Mouse (Mus musculus) ovary, adult 18-20 months (tissue): ENCODE results near the gene Xpc.

Experiments used
- DNase-seq: peaks from one replicate; pipeline ENCODE4 v3.0.0; 2022; ENCODE audit warnings: low spot score, mixed read lengths

The Xpc gene

DNA sequence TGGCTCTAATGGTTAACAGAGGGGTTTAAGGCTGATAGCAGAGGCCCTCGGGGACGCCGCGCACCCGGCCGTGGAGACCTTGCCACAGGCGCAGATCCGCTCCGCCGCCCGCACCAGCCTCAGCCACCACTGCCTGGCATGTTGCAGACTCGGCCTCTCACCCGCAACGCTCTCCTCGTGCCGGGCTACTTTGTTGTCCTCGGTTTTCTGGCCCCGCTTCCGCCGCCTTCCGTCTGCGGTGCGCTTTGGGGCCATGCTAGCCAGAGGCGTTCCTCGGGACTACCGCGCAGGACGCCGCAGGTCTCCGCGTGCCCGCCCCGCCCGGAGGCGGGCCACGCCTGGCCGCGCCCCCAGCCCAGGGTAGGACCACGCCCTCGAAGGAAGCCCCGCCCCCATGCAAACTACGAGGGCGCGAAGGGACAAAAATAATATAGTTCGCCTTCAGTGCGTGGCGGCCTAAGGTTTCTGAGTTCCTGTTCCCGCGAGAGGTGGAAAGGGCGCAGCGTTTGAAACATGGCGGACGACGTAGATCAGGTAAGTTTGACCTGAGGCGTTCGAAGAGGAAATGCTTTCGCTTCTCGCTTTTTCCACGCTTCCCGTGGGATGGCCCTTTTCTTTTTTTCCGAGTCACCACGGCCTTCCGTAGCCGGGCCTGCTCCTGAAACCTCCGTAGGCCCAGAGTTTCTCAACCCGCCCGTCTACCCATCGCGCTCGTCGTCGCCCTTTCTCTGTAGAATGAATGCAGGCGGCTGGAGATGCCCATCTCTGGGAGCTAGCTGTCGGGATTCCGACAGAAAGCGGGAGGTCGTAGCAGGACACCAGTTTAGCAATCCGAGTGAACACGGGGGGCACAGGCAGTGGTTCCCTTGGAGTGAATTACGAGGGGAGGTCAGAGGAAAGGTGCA is at the start of gene Xpc, which contains the start of gene Lsm3:
Gene Xpc, minus strand, starts transcription at position 344 of the 905 bp plus-strand sequence.
Gene Lsm3, plus strand, starts transcription at position 384 of the 905 bp plus-strand sequence.
- DNase-seq: peak; percentile 94

DNA sequence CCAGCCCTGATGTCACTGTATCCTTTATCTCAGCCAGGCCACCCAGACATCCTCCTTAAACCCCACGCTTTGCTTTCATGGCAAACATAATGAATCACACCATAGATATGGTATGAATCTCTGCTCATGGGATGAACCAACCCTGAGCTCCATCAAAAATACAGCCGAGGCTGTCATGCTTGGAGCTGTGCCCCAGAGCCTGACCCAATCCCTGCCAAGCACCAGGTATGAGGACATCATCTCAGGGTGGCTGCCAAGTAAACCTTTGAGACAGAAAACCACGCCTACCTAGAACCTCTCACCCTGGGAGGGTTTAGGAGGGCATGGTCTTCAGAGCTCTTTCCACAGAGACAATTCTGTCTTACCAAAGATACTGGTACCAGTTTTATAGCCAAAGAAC is 47.3 kb upstream of the Xpc start:
- peak; percentile 23 for DNase-seq

DNA sequence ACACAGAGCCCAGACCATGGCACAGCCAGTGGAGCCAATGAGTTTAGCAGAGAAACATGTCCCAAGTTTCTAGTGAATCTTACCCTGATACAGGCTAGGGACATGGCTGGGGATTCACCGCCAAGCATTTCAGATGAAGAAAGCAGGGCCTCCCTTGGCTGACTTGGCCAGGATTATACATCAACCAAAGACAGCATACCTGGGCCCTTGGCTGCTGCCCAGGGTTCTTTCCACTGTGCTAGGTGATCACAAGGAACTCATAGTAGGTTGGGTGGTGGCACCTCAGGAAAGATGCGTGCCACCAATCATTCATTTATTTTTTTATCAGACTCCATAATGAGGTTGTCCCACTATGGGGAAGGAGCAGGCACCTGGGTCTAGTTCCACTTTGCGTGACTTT is 44.5 kb upstream of the Xpc start:
- no peak for DNase-seq

DNA sequence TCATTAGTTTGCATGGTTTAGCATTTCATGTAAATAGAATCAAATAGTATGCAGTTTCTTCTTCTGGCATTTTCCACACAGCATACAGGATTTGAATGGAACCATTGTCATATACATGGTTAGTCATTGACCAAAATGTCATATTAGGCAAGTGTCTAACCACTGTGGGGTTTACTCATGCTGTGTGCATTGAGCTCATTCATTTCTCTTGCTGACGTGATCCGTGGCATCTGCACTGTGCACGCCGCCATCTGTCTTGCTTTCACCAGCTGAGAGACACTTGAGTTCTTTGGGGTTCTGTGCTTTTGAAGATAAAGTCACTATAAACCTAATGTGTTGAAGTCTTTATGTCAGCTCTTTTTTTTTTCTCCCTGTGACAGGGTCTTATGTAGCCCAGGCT is 43.7 kb upstream of the Xpc start:
- no peak for DNase-seq

DNA sequence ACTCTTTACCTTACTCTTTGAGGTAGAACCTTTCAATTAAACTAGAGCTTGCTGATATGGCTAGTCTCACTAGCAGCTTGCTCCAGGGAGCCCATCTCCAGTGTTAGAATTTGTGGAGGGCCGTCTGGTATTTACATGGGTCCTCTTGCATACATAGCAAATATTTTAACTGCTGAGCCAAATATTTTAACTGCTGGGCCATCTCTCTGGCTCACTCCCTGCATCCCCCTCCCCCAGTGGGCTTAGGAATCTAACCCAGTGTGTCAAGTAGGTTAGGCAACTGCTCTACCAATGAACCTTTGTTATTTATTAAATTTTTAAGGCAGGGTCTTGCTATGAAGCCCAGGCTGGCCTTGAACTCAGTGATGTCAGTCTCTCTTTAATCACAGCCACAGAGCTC is 42.9 kb upstream of the Xpc start:
- no peak for DNase-seq

DNA sequence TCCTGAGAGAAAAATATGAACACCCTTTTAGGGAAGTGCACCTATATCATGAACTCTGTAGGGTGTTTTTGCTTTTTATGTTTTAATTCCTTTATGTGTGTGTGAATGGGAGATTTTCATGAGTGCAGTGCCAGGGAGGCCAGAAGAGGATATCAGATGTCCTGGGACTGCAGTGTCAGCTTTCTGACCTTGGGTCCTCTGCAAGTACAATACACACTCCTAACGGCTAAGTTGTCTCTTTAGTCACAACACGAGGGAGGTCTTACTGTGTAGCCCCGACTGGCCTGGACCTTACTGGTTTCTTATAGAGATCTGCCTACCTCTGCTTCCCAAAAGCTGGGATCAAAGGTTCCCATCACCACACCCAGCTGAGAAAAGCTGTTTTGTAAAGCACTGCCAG is 37.0 kb upstream of the Xpc start:
- no peak for DNase-seq

DNA sequence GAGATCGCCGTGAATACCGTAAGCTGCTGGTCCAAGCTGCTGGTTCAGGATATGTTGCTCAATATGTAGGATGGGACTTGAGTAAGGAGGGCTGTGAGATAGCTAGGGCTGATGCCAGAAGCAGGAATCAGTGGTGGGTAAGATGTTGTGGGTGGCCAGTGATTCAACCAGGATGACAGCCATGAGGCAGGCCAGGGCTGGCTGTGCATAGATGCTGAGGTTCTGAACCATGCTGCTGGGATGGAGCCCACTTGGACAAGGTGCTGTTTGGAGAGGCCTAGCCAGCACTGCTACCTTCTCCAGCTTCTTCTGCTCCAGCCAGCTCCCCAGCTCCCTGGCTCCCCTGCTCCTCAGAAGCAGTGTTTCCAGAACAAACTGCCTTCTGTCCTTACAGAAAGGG is 36.0 kb upstream of the Xpc start:
- no peak for DNase-seq

DNA sequence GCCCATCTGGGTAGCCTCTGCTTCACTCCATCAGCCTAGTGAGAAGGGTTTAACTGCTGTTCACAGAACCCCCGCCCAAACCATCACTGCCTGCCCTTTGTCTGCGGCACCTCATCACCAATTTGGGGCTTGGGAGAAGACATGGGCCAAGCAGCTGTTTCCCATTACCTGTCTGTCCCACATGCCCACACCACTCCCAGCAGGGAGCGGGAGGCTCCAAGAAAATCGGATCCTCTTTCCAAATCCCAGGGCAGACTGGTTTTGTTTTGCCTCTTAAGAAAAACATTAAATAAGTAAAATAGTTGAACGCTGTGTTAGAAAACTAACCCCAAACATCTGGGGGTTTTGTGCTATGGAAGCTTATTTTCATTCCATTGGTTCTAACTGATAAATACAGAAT is 33.9 kb upstream of the Xpc start:
- DNase-seq: no peak

DNA sequence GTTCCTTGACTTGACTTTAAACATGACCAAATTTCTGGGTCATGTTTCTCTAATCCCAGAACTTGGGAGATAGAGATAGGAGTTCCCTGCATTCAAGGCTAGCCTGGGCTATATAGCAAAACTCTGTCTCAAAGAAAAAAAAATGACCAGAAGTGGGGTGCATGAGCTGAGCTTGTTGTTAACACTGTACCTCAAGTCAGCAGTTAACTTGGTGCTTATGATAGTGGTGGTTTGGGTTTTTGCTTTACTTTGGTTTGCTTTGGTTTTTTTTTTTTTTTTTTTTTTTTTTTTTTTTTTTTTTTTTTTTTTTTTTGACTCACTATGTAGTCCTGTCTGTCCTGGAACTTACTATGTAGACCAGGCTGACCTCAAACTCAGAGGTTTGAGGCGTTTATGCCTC is 31.6 kb upstream of the Xpc start:
- DNase-seq: no peak

DNA sequence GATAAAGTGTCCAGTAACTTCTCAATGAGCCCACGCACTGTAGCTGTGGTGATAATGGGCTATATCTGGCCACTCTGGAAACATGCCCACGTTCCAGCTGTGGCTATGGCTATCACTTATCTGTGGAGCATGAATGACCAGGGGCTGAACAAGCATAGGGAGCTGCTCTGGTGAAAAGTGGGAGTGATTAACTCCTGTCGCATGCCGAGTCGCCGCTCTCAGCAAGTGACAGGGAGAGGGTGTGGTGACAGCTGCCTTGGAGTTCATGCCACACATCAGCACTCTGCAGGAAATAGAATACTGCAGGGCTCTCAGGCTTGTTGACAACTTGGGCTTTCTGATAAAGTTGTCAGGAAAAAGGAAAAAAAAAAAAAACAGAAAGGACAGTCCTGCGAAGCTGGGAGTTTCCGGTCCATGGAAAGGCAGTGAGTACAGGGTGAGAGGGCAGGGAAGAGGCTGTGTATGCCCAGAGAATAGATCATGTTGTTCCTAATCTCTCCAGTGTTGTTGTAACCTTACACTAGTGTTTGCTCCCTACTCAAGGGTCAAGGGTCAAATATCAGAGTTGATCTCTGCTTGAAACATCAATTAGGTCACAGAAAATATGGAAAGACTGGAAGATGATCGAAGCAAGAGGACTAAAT is 30.7 kb upstream of the Xpc start:
- DNase-seq: no peak

DNA sequence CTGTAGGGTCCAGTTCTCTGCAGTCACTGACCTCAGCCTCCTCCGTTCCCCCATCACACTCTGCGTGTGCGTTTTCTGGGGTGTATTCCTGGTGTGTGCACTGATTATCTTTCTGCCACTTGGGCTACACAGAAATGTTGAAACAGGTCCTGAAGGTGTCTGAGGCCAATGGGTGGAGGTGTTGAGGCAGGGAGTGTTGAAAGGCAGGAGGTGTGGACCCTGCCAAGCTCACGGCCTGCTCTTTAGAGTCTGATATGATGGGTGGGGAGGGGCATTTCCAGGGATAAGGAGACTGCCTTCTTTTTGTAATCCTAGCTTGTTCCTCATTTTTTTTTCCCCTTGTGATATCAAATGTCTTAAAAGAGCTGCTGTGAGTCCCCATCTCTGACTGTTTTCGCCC is 27.4 kb upstream of the Xpc start:
- no peak for DNase-seq

DNA sequence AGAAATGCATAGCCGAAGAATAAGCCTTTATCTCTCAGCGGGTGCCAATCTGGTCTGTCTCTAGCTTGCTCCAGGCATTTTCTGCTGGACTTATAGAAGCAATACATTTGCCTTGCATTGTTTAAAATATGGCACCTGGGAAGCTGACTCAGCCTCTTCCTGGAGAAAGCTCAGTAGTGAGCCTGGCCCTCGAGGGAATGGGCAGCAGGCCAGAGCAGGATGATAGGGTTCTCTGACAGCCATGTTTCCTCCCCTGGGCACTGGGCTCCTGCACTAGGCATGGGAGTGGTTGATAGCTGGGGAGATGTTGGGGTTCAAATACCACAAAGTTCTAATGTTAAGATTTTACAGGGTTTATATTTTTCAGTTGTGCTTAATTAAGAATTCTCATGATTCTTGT is 25.6 kb upstream of the Xpc start:
- no peak for DNase-seq

DNA sequence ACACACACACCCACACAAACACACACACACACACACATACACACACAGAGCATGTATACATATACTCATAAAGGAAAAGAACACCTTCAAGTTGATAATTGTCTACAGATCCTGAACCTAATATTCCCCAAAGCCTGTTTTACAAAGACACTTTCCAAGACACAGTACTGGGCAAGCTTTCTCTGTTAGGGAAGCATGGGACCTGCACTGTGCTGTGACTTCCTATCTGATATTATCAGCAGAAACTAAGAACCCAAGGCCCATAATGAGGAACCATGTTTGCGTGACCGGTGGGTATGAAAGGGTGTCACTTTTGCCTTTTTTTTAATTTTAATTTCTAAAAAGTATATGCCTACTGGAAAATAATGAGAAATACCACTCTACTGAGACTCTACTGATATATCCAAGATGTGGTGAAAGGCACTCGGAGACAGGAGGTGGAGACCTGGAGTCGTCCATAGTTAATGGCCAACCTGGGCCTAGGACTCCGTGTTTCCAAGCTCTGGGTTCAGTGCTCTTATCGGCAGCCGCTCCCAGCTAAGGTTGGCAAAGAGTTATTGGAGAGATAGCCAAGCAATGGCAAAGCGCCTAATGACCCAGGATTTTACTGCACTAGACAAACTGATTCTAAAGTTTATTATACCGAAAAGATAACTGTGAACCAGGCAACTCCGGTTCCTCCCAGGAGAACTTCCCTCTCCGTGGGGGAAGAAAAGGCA is 20.5 kb upstream of the Xpc start:
- no peak for DNase-seq

DNA sequence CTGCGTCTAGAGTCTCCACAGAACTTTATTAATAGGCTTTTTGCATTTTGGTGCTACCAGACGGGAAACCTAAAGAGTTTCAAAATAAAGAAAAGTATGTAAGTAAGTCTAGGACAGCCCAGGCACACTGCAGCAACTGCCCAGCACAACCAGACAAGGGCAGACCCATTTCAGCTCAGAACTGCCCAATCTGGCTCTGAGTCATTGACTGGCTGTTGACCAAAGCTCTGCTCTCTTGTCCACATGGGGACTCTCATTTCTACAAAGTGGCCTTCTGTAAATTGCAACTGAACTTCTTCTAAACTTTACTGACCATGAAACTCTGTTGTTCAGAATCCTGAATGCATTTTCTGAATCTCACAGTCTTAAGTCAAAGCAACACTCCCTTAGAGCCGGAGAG is 19.5 kb upstream of the Xpc start:
- no peak for DNase-seq

DNA sequence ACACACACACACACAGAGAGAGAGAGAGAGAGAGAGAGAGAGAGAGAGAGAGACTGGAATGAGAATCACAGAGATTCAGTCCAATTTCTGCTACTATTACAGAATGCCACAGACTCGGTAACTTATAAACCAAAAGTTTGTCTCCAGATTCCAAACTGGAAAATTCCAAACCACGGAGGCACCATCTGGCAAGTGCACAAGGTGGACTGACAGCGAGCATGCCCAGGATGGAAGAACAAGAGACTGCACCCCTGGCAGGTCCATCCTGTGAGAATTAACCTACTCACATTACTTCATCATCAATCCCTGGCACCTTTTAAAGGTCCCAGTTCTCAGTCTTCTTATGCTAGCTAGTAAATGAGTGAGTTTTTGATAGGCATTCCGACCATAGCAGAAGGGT is 18.6 kb upstream of the Xpc start:
- no peak for DNase-seq

DNA sequence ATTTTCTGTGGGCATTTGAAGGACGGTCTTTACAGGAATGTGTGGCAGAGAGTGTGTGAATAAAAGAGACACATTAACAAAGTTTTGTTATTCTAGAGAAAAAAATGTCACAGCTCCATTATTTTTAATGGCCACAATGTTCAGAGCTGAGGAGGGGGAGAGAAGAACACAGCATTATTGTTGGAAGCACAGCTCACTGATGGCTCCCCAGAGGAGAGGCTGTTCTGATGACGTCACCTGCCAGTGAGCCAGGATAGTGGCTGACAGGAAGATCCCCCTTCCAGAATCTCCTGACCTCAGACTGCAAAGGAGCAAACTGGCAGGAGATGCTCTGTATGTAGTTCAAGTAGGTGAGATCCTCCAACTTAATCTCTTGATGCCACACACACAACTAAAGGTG is 18.1 kb upstream of the Xpc start:
- DNase-seq: no peak

DNA sequence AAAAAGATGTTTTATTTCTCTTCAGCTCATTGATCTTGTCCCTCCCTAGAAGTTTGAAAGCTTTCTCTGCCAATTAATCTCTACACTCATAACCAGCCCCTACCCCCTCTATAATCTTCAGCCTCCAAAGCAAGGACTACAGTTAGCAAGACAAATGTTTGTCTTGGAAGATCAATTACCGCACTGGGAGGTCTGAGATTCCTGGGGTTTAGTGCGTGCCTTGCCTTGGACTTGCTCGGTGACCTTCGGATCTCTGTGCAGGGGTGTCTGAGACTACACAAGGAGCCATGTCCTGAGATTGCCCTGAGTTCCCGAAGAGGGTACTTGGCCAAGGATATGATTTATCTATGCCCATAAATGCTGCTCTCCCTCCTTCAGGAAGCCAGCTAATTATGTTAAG is 17.7 kb upstream of the Xpc start:
- no peak for DNase-seq

DNA sequence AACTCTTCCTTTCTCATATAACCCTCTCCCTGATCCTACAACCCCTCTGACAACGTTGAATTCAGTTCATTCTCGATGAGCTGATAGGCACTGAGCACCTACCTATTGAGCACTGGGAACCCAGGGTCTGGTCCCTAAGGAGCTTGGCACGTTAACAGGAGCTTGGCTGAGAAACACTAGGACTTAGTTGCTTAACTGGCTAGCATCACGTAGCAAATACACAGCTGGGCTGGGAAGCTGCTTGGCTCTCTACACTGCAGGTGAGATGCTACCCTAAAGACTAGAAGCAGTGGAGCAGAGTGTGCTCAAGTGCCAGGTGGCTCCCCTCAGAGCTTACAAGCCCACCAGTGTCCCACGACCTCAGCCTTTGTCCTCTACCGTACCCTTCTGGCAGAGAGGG is 17.0 kb upstream of the Xpc start:
- no peak for DNase-seq

DNA sequence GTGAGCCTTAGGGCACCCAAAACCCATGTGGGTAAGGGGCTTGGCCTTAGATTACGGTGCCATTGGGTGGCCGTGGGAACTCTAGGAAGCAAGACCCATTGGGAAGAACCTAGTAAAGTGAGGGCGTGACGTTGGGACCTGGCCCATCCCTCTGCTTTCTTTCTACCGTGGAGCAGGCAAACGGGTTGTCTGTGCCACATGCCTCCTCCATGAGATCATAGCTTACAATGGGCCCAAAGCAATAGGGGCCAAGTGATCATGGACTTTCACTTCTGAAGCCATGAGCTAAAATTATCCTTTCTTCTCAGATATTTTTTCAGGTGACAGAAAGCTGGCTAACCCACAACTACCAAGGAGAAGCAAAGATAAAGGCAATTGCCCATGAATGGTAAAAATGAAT is 15.6 kb upstream of the Xpc start:
- no peak for DNase-seq

DNA sequence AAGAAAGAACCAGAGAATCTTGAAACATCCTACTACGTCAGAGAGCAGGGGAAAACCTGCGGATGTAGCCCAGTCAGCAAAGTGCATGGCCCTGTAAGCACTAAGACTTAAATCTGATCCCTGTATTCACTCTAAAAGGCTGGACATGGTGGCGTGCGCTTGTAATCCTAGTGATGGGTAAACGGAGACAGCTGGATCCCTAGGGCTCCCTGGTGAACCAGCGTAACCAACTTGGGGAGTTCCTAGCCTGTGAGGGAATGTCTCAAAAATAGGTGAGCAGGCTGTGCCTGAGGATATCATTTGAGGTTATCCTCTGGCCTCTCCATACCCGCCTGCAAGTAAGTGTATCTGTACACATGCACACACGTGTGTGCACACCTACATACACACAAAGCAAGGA is 15.0 kb upstream of the Xpc start:
- no peak for DNase-seq

DNA sequence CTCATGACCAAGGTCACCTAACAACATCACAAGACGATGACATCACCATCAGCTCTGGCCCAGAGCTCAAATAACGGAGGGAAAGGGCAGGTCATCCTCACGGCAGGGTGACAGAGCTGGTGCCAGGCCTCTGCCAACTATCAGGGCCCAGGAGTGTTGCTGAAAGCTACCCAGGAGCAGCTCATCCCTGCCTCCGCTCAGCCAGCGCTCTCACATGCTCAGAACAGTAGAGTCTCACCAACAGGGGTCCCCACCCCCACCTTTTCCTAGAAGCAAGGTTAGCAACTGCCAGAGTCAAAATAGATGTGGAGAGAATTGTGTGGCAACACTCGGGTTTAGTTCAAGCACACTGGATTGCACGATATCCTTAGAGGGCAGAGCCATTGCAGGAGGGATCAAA is 12.6 kb upstream of the Xpc start:
- DNase-seq: no peak

DNA sequence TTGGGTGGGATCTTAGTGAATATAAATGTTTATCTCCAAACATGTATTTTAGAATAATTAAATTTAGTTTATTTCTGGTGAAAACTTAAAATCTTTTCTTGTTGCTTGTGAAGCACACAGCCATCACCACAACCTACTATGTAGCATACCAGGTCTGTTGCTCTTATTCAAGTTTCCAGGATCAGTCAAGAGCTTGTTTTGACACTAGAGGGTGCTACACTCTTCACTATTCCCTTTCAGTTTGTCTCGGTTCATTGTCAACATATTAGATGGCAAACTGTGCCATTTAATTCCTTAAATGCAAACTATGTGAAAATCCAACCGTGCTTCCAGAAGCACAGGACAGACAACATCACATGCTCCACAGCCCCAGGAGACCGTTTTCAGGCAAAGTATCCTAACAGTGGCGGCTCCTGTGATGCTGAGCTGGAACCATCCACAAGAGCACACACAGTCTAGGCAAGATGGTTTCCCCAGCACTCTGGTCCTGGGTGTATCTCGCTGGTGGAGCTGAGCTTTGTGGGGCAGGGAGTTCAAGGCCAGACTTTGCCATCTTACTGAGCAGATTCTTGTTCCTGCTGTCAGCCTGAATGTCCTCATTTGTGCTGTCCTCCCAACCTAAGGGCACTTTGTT is 11.7 kb upstream of the Xpc start:
- DNase-seq: no peak

DNA sequence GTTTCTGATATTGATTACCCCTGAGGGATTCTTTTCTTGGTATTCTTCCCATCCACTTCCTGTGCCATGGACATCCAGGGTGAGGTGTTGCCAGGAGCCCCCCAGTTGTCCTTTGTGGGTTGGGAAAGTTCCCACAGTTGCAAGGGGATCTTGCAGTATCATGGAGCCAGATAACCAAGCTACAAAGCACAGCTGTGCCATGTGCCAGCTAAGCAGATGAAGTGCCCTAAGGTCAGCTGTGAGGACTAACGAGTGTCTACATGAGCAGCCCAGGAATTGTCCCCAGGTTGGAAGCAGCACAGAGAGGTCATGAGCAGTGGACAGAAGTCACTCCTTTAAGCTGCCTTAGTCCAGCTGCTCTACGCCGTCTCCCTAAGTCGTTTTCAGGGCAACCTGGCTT is 9.9 kb upstream of the Xpc start:
- DNase-seq: no peak
